Comparison of ENCODE assay signal across 8 mouse cellular contexts in the genomic region with DNA sequence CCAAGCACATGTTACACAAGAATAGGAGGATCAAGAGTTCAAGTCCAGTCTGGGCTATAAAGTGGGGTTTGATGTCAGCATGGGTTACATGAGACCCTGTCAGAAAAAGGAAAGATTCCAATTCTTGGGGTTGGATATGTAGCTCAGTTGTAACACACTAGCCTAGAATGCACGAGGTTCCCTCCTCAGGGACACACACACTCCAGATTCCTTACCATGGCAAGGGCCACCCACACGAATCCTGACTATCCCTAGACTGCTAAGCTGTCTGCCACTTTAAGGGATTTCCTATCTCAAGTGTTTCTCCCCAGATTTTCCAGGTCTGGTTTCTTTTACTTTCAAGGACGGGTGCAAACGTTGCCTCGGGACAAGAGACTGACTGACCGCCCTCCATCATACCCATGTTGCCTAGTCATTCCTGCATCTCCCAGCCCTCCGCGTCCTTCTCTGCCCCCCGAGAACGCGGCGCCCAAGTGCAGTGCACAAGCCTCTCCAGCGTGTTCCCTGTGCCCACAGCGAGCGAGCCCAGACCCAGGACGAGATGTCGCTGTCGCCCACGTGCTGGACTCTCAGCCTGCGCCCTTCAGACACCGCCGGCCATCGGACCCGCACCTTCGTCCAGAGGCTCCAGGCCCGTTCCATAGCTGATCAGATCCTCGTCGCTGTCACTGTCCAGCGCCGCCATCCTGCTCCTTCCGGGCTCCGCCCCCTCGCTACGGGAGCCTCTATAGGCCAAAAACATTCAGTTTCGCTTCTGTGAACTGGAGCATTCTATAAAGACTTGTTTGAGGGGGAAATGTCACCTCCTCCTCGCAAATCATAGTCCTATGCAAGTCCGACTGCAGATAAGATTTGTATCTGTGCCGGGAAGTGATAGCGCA. TPM values are rescaled to one million over a fixed set of nuclear protein-coding genes. Genes with fewer than 3 reads are reported as not detected.
DNase-seq lines count a peak whose midpoint lies in the region; ATAC-seq lines count a peak whose summit lies in the region.

TSS of gene Gpatch1 (minus strand) at position 712 of the 881 bp plus-strand sequence.

- under 1% methylated on average over 39 of the region's 39 CpGs for WGBS in hindbrain, embryonic 16.5 days

- peak within 1 kb of the TSS; percentile 89 for H3K4me2 ChIP-seq in hindbrain, embryonic 16.5 days (ENCODE audit: low read length)

- peak within 1 kb of the TSS; percentile 78 for H3K27ac ChIP-seq in hindbrain, embryonic 16.5 days (ENCODE audit: low read depth, low read length)

- peak; percentile 91 for ATAC-seq in hindbrain, embryonic 16.5 days

- H3K27me3 ChIP-seq in hindbrain, embryonic 16.5 days (replicated peaks; ENCODE audit: control insufficient read depth, insufficient read depth, low read length): no peaks in the 10 kb centered on the region

- H3K9me3 ChIP-seq in hindbrain, embryonic 16.5 days (ENCODE audit: control insufficient read depth, low read length): no peaks in the 10 kb centered on the region

- H3K4me1 ChIP-seq in hindbrain, embryonic 16.5 days (ENCODE audit: control insufficient read depth, insufficient read depth, low read depth, low read length): peaks cover 12% of the 10 kb centered on the region

- H3K4me3 ChIP-seq in hindbrain, embryonic 16.5 days (ENCODE audit: low read length): peak within 1 kb of the TSS; percentile 84

- H3K36me3 ChIP-seq in hindbrain, embryonic 16.5 days (ENCODE audit: control insufficient read depth, insufficient read depth, low read length): no peaks in the 10 kb centered on the region

- DNase-seq in ZHBTc4 (ENCODE audit: low read depth, low spot score): peak; percentile 94
- DNase-seq in cerebellum, postnatal 4 days (ENCODE audit: low spot score in 2 of 2): peak; percentile 93 to 96
- peak; percentile 96 for DNase-seq in gastrocnemius, adult 18-20 months (ENCODE audit: low spot score)
- peak; percentile 96 to 100 for DNase-seq in left cerebral cortex, adult 18-20 months (ENCODE audit: low spot score in 2 of 2)
- peak; percentile 92 to 96 for DNase-seq in lung, postnatal 4 days
- DNase-seq in retina, postnatal 1 day: peak; percentile 96
- DNase-seq in thymus, postnatal 4 days: peak; percentile 97

- peak within 1 kb of the TSS; percentile 86 for H3K9ac ChIP-seq in hindbrain, embryonic 16.5 days (ENCODE audit: low read depth, low read length)

RNA-seq across cellular contexts. Expression of gene Gpatch1, which starts in this region (rescaled TPM):
- total RNA-seq in gastrocnemius, adult 18-20 months (2021): 1 to 10 TPM; 7.0 to 7.6 TPM
- polyA plus RNA-seq in hindbrain, embryonic 16.5 days (2015; fragmentation: Nextera tagmentation; extraction: Ambion mirVana): 17.5 and 20.8 TPM in 2 replicates
- total RNA-seq in left cerebral cortex, adult 18-20 months (2021): 10 to 100 TPM; 23.3 to 24.4 TPM

Comparison
In these comparisons a context has a peak if more than half of its experiments do, and no peak if none do; other contexts are left out.
1. Peak in every context shown above with its lines: DNase-seq, ATAC-seq, H3K4me3 ChIP-seq and H3K27ac ChIP-seq.